Mouse (Mus musculus) lung, embryonic 16.5 days (tissue): ENCODE measurements around the gene Tcte1. TPM values are rescaled to one million over a fixed set of nuclear protein-coding genes. Genes with fewer than 3 reads are reported as not detected.

ENCODE experiments used
- ATAC-seq: fragments of 200-750 bp; cut with Nextera tagmentation; 2 replicates; pipeline ENCODE4 v1.8.0; 2017; ENCODE audit warnings: low read depth, mild to moderate bottlenecking, moderate library complexity
- H3K27ac ChIP-seq: fragments of 300-500 bp; sonication (generic); 2 replicates; pipeline ENCODE4 v1.5.1; 2014; ENCODE audit warnings: mild to moderate bottlenecking, control low read depth, low read length
- H3K27me3 ChIP-seq: fragments of 300-500 bp; sonication (generic); 2 replicates; pipeline ENCODE4 v1.6.1; 2014; ENCODE audit warnings: low read depth, low read length, mixed read lengths; ENCODE audit not compliant: control insufficient read depth, insufficient read depth
- H3K36me3 ChIP-seq: fragments of 300-500 bp; sonication (generic); 2 replicates; pipeline ENCODE4 v1.6.1; 2014; ENCODE audit warnings: low read length; ENCODE audit not compliant: control insufficient read depth, insufficient read depth
- H3K4me1 ChIP-seq: fragments of 300-500 bp; sonication (generic); replicated peaks from 2 replicates; pipeline ENCODE4 v1.6.1; 2014; ENCODE audit warnings: low read length, mixed read lengths; ENCODE audit not compliant: control insufficient read depth, insufficient read depth
- H3K4me2 ChIP-seq: fragments of 300-500 bp; sonication (generic); 2 replicates; pipeline ENCODE4 v1.6.1; 2014; ENCODE audit warnings: low read depth, low read length, control low read depth
- H3K4me3 ChIP-seq: fragments of 300-500 bp; sonication (generic); 2 replicates; pipeline ENCODE4 v1.5.1; 2014; ENCODE audit warnings: mild to moderate bottlenecking, low read length, control low read depth
- H3K9ac ChIP-seq: fragments of 300-500 bp; sonication (generic); 2 replicates; pipeline ENCODE4 v1.6.1; 2014; ENCODE audit warnings: low read length, control low read depth
- H3K9me3 ChIP-seq: fragments of 300-500 bp; sonication (generic); 2 replicates; pipeline ENCODE4 v1.6.1; 2016; ENCODE audit warnings: low read length; ENCODE audit not compliant: control insufficient read depth
- WGBS: fragments of 180-500 bp; shearing (Covaris S2); extraction: QIAGEN DNeasy Blood & Tissue Kit; methylation state at CpG from one replicate; pipeline ENCODE4 v1.1.7; 2014; 5-methylcytosine and 5-hydroxymethylcytosine counted together
- polyA plus RNA-seq: library from polyadenylated mRNA; unstranded; fragments of >200 nt; fragmentation: Nextera tagmentation; extraction: Ambion mirVana; gene quantifications from 2 replicates; pipeline ENCODE4 v1.2.1, GENCODE M21; 2015

Gene Tcte1
- polyA plus RNA-seq, 1 experiment from 2014 or later: 1.7 TPM

- H3K36me3 ChIP-seq: no peaks in the 10 kb centered on the region
- peak overlapping the region; percentile 58 for H3K4me3 ChIP-seq
- H3K9ac ChIP-seq: peak overlapping the region; percentile 63
- H3K4me2 ChIP-seq: peak overlapping the region; percentile 100
- ATAC-seq: peak; percentile 26
- no peaks in the 10 kb centered on the region for H3K9me3 ChIP-seq
- WGBS: 1% methylated on average over 62 of the region's 68 CpGs
- H3K27ac ChIP-seq: no peak overlapping the region
- peaks cover 64% of the 10 kb centered on the region for H3K27me3 ChIP-seq
- H3K4me1 ChIP-seq: peaks cover 23% of the 10 kb centered on the region
These were observed 25.6 kb downstream of the Tcte1 start for GRCm38 (mm10) chr17:45548541-45549512.

GRCm38 (mm10) chr17:45549617-45550181 is 26.5 kb downstream of the Tcte1 start, which contains the start of gene Tmem151b:
Tmem151b (minus strand) TSS chr17:45549677.
- Histone ChIP-seq H3K9ac (peak within 1 kb of the TSS; percentile 63), H3K4me2 (peak within 1 kb of the TSS; percentile 100), H3K9me3 (no peaks in the 10 kb centered on the region), H3K4me3 (peak within 1 kb of the TSS; percentile 58), H3K27me3 (peaks cover 55% of the 10 kb centered on the region), H3K27ac (no peak within 1 kb of the TSS), H3K36me3 (no peaks in the 10 kb centered on the region), H3K4me1 (peaks cover 23% of the 10 kb centered on the region)
- peak; percentile 32; the same call in 1 of the 2 replicates for ATAC-seq
- 0% methylated on average over 14 of the region's 29 CpGs for WGBS

GRCm38 (mm10) chr17:45550253-45550652 is 27.0 kb downstream of the Tcte1 start:
- Histone ChIP-seq H3K27me3 (peaks cover 49% of the 10 kb centered on the region), H3K4me3 (no peak overlapping the region), H3K36me3 (no peaks in the 10 kb centered on the region), H3K9me3 (no peaks in the 10 kb centered on the region), H3K4me1 (peaks cover 19% of the 10 kb centered on the region), H3K27ac (no peak overlapping the region), H3K9ac (no peak overlapping the region), H3K4me2 (peak overlapping the region; percentile 100; the same call in 1 of the 2 replicates)
- WGBS: 8% methylated on average over 5 of the region's 5 CpGs
- no peak for ATAC-seq

- Histone ChIP-seq H3K9me3 (no peaks in the 10 kb centered on the region), H3K27me3 (peaks cover 41% of the 10 kb centered on the region), H3K4me3 (no peak overlapping the region), H3K4me2 (no peak overlapping the region), H3K36me3 (no peaks in the 10 kb centered on the region), H3K27ac (no peak overlapping the region), H3K4me1 (peaks cover 19% of the 10 kb centered on the region), H3K9ac (no peak overlapping the region)
- WGBS: 53% methylated on average over 7 of the region's 7 CpGs
- ATAC-seq: no peak
These were observed 28.1 kb downstream of the Tcte1 start for GRCm38 (mm10) chr17:45551249-45551796.

GRCm38 (mm10) chr17:45551816-45552451 is 28.7 kb downstream of the Tcte1 start:
- no peak overlapping the region for H3K4me3 ChIP-seq
- no peak overlapping the region for H3K9ac ChIP-seq
- ATAC-seq: no peak
- no peak overlapping the region for H3K4me2 ChIP-seq
- peaks cover 39% of the 10 kb centered on the region for H3K27me3 ChIP-seq
- peaks cover 19% of the 10 kb centered on the region for H3K4me1 ChIP-seq
- no peak overlapping the region for H3K27ac ChIP-seq
- H3K9me3 ChIP-seq: no peaks in the 10 kb centered on the region
- 6% methylated on average over 8 of the region's 8 CpGs for WGBS
- no peaks in the 10 kb centered on the region for H3K36me3 ChIP-seq

GRCm38 (mm10) chr17:45553065-45553464 is 29.8 kb downstream of the Tcte1 start:
- no peak overlapping the region for H3K9ac ChIP-seq
- no peak overlapping the region for H3K4me2 ChIP-seq
- H3K27me3 ChIP-seq: peaks cover 34% of the 10 kb centered on the region
- 83% methylated on average over 3 of the region's 3 CpGs for WGBS
- H3K4me1 ChIP-seq: peaks cover 19% of the 10 kb centered on the region
- H3K27ac ChIP-seq: no peak overlapping the region
- no peaks in the 10 kb centered on the region for H3K9me3 ChIP-seq
- no peak for ATAC-seq
- no peak overlapping the region for H3K4me3 ChIP-seq
- no peaks in the 10 kb centered on the region for H3K36me3 ChIP-seq

- Histone ChIP-seq H3K4me2 (no peak overlapping the region), H3K9me3 (no peaks in the 10 kb centered on the region), H3K4me1 (peaks cover 16% of the 10 kb centered on the region), H3K27me3 (peaks cover 24% of the 10 kb centered on the region), H3K9ac (no peak overlapping the region), H3K27ac (no peak overlapping the region), H3K36me3 (no peaks in the 10 kb centered on the region), H3K4me3 (no peak overlapping the region)
- ATAC-seq: no peak
- 43% methylated on average over 1 of the region's 1 CpGs for whole genome bisulfite sequencing
These were observed 31.2 kb downstream of the Tcte1 start for GRCm38 (mm10) chr17:45554420-45554819.

GRCm38 (mm10) chr17:45555452-45556106 is 32.3 kb downstream of the Tcte1 start, which contains the start of gene Nfkbie:
Nfkbie (plus strand) TSS chr17:45555703.
- Histone ChIP-seq H3K27ac (no peak within 1 kb of the TSS), H3K4me3 (peak within 1 kb of the TSS; percentile 71), H3K36me3 (no peaks in the 10 kb centered on the region), H3K9me3 (no peaks in the 10 kb centered on the region), H3K4me2 (peak within 1 kb of the TSS; percentile 98), H3K4me1 (peaks cover 9% of the 10 kb centered on the region), H3K27me3 (peaks cover 20% of the 10 kb centered on the region), H3K9ac (peak within 1 kb of the TSS; percentile 73)
- under 1% methylated on average over 45 of the region's 45 CpGs for WGBS
- peak; percentile 91 for ATAC-seq
